Mouse (Mus musculus) heart, postnatal 14 days (tissue): ENCODE data around the gene Tmem95. TPM values are rescaled to one million over a fixed set of nuclear protein-coding genes. Genes with fewer than 3 reads are reported as not detected.

Source experiments
- DNase-seq, 2 experiments: peaks; one replicate each; pipeline ENCODE4 v3.0.0; 2021 to 2022
- intact Hi-C: fragments of 180-260 bp; cut with DNase I; formaldehyde crosslinking; loops from one replicate; pipeline ENCODE4 v1.15.1; 2025
- total RNA-seq, 2 experiments: library from RNA; stranded (reverse); gene quantifications; 2 replicates each; pipeline ENCODE4 v1.2.3; 2021

Gene Tmem95
- total RNA-seq, 2 experiments from 2014 or later = not detected

DNA sequence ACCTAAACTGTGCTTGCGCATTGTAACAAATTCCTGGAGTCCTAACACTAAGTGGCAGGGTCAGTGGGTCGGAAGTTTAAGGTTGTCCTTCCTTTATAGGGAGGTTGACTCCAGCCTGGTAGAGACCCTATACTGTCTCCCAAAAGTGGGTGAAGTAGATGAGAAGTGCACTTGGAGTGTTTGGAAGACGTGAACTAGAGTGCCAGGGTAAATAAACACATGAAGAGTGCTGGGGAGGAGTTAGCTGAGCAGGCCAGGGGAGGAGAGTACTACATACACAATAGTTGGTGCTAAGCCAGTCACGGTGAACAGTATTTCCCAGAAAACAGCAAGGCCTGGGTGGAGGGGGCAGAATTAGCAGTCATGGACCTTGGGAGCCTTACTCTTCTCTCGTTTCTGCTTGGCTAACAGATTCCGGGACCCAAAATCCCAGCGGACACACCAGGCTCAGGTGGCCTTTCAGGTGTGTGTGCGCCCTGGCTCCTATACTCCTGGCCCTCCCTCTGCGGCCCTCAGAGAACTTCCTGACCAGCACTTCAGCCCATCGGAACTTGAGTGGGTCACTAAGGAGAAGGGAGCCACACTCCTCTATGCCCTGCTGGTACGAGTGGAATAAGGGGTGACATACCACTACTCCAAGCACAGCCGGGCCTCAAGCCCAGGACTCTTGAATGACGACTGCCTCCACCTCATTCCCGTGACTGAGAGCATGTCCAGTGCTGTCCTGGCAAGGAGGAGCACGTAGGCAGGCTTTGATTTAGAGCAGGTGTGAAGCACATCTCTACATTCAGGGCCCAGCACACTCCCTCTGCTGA is 35.1 kb upstream of the Tmem95 start:
- intact Hi-C loops = loop anchor here (1.0 to 10.0 kb wide), 2 partner anchors 10 to 808 kb away; no protein-coding TSS in a partner anchor
- no peak for DNase-seq

DNA sequence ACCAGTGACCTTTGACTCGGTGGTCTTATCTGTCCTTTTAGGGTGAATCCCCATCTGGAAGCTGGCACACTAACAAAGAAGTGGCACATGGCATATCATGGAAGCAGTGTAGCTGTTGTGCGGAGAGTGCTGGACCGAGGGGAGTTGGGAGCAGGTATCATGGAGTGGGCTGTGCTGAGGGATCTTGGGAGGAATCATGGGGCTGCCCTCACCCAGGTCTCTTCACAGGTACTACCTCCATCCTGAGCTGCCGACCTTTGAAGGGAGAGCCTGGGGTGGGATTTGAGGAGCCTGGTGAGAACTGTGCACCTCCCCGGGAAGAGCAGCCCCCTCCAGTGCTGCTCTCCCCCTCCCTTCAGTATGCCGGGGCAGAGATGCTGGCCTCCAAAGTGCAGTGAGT is 33.9 kb upstream of the Tmem95 start:
- no peak for DNase-seq
- intact Hi-C loops = loop anchor here (10.0 kb wide), 1 partner anchor 807 kb away; no protein-coding TSS in a partner anchor

DNA sequence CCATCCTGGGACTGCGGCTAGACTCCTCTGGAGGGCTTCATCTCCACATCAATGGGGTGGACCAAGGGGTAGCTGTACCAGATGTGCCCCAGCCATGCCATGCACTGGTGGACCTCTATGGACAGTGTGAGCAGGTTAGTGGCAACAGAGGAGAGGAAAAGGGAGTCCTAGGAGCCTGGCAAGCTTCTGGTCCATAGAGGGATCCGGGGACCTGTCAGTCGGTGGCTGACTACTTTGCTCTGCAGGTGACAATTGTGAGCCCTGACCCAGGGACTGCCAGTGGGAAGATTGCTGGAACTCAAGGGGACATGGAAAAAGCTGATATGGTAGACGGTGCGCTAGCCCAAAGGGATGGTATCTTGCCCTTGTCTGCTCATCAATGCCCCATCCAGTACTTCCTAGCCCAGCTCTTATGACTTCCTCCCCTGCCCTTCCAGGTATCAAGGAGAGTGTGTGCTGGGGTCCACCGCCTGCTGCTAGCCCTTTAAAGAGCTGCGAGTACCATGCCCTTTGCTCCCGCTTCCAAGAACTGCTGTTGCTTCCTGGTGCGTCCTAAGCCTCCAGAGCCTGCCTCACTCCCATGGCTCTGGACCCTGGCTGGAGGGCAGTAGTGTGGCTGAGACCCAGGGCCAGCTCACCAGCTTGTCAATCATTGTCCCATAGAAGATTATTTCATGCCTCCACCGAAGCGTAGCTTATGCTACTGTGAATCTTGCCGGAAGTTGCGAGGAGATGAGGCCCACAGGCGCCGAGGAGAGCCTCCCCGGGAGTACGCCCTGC is 33.2 kb upstream of the Tmem95 start:
- intact Hi-C loops = loop anchor here (10.0 kb wide), 1 partner anchor 806 kb away; no protein-coding TSS in a partner anchor
- DNase-seq = no peak

DNA sequence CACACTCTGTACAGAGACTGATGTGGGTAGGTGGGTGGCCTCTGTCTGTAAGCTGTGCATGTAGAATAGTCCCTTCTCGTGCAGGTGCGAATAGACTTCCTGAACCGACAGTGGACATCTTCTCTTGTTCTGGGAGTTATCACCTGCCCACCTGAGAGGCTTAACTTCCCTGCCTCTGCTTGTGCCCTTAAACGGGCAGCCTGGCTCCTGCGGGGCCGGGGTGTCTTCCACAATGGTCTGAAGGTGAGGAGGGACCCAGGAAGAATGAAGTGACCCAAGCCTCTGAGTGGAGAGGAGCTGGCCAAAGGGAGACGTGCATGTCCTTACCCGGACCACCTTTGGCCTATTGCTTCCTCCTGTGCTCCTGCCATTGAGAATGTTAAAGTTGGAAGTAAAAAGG is 32.4 kb upstream of the Tmem95 start:
- DNase-seq = no peak
- intact Hi-C loops = loop anchor here (10.0 kb wide), 1 partner anchor 805 kb away; no protein-coding TSS in a partner anchor

DNA sequence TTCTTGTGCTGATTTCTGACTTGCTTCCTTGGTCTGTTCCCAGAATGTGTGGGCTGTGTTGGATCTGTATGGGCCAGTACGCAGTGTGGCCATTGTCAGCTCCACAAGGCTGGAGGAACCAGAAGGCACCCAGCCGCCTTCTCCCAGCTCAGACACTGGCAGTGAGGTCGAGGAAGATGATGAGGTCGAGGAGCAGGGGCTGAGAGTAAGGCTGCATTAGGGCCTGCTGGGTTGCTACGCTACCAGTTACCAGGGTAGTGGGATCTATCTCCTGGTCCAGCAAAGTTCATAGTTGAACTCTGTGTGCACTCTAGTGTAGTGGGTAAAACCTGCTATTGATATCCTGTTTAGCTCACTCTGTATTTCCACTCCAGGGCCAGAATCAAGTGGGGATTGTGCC is 31.4 kb upstream of the Tmem95 start:
- intact Hi-C loops = no loop called here
- DNase-seq = no peak

DNA sequence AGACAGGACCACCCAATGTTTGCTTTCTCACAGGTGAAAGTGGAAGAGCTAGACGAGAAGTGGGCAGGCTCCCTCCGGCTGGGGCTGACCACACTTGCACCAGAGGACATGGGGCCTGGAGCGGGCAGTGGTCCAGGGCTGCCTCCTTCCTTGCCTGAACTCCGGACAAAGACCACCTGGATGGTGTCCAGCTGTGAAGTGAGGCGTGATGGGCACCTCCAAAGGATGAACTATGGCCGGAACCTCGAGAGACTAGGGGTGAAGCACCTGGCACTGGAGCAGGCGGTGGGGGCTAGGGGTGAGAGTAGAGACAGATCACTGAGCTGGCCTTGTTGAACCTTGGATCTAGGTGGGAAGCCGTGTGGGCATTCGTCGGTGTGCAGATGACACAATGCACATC is 30.8 kb upstream of the Tmem95 start:
- no peak for DNase-seq
- intact Hi-C loops = no loop called here

DNA sequence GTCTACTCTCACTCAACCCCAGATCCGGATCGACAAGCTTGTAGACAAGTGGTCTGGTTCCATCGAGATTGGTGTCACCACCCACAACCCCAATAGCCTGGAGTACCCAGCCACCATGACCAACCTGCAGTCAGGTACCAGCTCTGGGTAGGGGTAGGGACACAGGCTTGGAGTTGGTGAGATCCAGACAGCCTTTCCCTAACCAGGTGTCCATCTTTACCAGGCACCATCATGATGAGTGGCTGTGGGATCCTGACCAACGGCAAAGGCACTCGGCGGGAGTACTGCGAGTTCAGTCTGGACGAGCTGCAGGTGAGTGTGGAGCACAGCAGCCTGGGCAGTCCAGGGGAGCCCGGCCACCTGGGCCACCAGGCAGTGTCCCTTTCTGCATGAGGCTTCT is 26.5 kb upstream of the Tmem95 start:
- intact Hi-C loops = no loop called here
- no peak for DNase-seq

DNA sequence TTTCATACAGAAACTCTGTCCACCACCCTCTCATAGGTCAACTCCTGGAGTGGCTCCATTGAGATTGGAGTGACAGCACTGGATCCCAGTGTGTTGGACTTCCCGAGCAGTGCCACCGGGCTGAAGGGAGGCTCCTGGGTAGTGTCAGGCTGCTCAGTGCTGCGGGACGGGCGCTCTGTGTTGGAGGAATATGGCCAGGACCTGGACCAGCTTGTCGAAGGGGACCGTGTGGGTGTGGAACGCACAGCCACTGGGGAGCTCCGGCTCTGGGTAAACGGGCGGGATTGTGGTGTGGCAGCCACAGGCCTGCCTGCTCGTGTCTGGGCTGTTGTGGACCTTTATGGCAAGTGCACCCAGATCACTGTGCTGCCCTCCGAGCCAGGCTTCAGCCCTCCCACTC is 25.2 kb upstream of the Tmem95 start:
- no peak for DNase-seq
- intact Hi-C loops = loop anchor here (1.0 kb wide), 1 partner anchor 10 kb away; the partner anchor contains the start of gene Gps2

DNA sequence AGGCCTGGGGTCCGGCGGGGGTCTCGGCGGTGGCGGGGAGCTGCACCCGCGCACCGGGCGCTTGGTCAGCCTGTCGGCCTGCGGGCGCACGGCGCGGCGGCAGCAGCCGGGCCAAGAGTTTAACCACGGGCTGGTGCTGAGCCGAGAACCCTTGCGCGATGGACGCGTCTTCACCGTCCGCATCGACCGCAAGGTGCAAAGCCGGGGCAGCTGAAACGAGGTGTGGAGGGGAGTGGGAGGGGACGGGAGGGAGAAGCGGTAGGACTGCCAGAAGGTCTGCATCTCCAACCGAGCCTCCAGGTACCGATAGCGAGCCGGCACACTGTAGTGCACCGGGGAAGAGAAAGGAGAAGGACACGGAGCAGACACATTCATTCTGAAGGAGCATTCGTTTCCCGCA is 24.2 kb upstream of the Tmem95 start:
- intact Hi-C loops = loop anchor here (2.0 kb wide), 1 partner anchor 63 kb away; the partner anchor contains the start of gene Tmem256

DNA sequence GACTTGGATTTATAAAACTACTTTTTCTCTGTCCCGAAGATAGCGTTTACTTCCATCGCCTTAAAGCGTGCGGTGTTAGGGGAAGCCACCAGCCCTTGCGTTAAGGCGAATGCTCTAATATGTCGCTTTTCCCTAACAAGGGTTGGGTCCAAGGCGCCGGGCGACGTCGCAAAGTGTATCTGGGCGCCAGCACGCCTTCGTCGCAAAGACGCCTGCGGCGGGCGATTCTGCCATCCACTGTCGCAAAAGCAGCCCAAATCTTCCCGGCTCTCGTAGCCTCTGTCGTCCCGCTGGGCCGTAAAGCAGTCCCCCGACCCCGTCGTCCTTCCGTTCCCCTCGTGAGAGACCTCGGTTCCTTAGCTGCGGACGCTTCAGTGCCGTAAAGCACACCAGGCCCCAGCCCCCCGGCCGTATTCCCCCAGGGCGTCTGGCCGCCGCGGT is 23.6 kb upstream of the Tmem95 start:
- intact Hi-C loops = loop anchor here (2.0 kb wide), 1 partner anchor 63 kb away; the partner anchor contains the start of gene Tmem256
- peak; percentile 91 to 92 for DNase-seq

More for the DNA sequence above, 24.2 kb upstream of the Tmem95 start:
- DNase-seq = no peak

DNA sequence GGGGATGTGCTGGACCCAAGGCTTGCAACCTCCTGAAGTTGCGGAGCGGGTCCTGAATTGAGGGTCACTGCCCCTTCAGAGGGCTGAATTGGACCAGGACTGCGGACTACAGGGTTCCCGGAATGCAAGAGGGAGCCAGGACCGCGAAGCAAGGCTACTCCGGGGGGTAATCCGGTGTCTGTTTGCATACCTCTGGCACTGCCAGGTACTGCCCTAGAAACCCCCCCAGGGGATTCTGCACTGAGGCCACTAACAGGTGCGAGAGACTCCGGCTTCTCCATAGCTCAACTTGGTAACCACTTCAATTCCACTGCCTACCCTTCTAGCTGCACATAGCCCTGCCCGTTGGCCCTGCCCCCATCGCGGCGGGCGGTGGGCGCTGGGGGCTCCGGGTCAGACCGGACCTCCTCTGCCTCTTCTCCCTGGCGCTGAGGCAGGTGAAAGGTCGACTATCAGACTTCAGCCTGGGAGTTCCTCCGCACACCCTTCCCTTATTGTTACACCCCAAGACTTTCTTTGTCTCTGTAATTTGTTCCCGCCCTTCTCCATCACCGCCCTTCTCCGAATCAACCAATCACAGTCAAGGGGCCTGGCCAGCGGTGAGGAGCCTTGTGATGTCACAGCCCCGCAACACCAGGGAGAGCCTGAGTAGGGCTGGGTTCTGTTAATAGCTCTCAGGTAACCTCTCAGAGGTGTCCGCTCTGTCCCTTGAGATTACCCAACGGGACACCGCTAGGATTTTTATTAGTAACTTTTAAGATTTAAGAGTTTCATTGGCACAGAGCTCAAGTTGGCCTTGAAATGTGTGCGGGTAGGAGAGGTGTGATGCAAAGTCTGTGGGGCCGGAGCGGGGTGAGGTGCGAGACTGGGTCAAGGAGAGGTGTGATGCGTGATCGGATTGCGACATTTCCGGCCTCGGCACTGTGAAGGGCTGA is 22.9 kb upstream of the Tmem95 start, which contains the start of the genes 2810408A11Rik and Neurl4:
TSS of gene 2810408A11Rik (minus strand) at position 517 of the 935 bp plus-strand sequence.
TSS of gene Neurl4 (plus strand) at position 602 of the 935 bp plus-strand sequence.
- peak; percentile 83 to 86 for DNase-seq
- intact Hi-C loops = loop anchor here (2.0 kb wide), 1 partner anchor 62 kb away; the partner anchor contains the start of gene Tmem256

DNA sequence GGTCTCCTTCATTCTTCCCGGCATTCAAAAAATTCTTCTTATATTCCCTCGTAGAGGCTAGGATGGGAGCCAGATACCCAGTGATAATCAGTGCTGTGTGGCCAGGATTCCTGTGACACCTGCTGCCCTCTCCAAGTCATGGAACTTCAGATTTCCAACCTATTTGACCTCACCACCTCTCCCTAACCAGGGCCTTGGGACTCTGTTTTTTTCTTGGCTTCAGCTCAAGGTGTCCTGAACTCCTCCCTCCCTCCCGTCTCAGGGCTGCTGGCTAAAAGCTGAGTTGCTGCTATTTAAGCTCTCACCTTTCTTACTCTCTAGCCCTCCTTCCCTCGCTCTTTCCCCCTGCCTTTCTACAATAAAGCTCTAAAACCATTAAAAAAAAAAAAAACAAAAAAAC is 22.1 kb upstream of the Tmem95 start:
- intact Hi-C loops = loop anchor here (2.0 kb wide), 1 partner anchor 61 kb away; the partner anchor contains the start of gene Tmem256
- DNase-seq = no peak

DNA sequence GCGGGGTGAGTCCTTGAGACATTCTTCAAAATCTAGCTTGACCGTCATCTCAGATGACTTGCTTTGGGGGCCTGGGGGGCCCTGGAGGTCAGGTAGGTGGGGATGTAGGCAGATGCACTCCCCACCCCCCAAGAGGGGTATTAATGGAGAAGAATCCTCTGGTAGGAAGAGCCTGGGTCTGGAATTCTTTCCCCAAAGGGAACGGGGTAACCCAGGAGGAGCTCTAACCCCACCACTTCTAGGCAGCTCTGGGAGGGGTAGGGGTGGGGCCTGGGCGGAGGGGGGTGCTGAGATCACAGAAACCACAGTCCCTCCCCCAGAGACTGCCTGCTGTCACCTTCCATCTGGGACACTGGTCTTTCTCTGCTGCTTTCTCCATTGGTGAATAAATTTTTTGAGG is 17.5 kb upstream of the Tmem95 start, which contains the start of gene Acap1:
TSS of gene Acap1 (minus strand) at position 249 of the 400 bp plus-strand sequence.
- peak in 1 of 2 experiments; percentile 1 for DNase-seq
- intact Hi-C loops = no loop called here

DNA sequence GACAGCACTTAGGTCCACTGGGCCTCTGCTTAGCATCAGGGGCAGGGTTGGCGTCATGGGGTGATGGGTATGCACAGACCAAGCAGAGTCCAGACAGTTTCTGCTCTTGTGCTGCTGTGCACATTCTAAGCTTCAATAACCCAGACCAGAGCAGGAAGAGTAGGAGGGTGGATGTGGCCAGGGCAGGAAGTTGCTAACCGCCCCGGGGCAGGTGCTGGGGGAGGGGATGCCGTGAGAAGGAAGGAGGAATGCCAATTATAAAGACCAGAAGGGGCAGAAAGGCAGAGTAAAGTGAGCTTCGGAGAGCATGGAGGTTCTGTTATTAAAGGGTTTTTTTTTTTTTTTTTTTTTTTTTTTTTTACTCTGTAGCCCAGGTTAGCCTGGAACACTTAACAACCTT is 16.9 kb upstream of the Tmem95 start:
- intact Hi-C loops = no loop called here
- DNase-seq = peak in 1 of 2 experiments; percentile 9

DNA sequence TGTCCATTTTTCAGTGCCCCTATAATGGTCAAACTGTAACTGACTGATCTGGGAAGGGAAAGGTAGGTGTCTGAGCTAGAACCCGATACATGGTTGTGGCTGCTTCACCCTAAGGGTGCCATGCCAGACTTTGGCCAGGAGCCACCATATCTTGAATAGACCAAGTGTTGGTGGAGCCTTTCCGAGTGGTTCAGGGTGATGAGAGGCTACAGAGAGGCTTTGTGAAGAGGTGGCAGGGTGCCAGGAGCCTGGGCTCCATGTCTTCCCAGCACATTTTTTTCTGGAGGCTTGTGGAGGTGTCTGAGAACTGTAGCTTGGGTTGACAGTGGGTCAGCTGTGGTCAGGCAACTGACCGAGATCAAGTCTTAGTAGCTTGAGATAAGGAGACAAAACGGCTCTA is 13.7 kb upstream of the Tmem95 start:
- intact Hi-C loops = no loop called here
- peak in 1 of 2 experiments; percentile 20 for DNase-seq

DNA sequence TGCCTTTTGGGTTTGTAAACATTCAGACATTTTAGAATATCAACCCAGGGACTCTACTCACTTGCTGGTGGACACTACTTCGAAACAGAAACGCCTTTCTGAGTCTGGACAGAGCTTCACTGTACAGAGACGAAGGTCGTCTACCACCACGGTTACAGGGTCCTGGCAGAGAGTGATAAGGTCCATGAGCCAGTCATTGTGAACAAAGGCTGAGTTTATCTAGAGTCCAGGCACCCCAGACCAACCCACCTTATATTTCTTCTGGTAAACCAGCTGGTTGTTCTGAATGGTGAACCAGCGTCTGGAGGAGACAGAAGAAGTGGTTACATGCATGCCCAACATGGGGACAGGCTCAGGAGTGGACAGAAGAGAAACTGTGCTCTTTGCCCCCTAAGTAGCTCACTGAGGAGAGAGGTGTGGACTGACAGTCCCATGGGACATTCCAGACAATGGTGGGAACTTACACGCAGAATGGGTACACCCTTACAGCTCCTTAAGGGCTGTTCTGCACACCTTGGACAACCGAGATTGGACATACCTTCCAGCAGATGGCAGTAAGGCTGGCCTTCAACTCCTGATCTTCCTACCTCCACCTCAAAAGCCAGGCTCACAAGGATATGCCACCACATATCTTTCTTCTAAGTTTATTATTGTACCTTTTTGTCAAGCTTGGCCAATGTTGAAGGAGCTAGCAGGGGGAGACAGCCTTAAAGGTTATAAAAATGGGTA is 9.3 kb upstream of the Tmem95 start:
- DNase-seq = no peak
- intact Hi-C loops = no loop called here

DNA sequence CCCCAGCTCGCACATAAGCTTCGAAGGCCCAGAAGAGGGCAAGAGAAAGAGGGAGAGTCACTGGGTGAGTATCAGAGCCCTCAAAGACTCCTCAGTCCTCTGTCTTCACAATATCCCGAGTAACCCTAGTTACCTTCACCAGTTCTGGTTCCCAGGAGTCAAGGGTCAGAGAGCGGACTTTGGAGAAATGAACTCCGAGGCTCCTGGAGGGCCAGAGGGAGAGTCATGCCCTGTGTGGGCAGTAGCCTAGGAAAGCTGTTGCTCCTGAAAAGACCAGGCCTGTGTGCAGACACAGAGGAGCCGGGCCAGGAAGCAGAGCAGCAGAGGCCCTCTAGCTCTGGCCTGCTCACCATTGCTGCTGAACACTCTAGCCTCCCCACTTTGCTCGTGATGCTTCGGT is 6.8 kb upstream of the Tmem95 start:
- no peak for DNase-seq
- intact Hi-C loops = no loop called here

DNA sequence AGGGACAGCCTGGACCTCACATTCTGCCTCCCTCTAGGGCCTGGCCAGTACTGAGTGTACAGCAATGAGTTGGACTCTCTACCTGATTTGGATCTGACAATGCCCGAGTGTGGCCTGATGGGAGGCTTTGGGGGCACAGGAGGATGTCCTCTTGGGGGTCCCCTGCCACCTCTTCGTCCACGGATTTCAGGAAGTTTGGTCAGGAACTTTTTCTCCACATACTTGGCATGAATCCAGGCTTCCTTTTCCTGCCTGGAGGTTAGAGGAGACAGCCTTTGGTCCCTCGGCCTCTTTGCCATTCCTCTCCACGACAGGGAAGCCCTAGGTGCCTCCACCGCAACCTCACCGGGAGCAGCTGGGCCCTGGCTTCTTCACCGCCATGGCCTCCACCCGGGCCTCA is 6.4 kb upstream of the Tmem95 start:
- intact Hi-C loops = no loop called here
- no peak for DNase-seq
